Mouse (Mus musculus) thymus, adult 2 months (tissue): Measurements from ENCODE around the gene Adam1a. TPM values are rescaled to one million over a fixed set of nuclear protein-coding genes. Genes with fewer than 3 reads are reported as not detected.

ENCODE experiments used
- DNase-seq: peaks from one replicate; pipeline ENCODE4 v3.0.0; 2021
- H3K27ac ChIP-seq: fragments of 200-500 bp; 2 replicates; pipeline ENCODE4 v1.5.1; 2012; ENCODE audit warnings: low read length, control low read depth; ENCODE audit not compliant: control insufficient read depth, insufficient read depth
- H3K27me3 ChIP-seq: fragments of 200-500 bp; 2 replicates; pipeline ENCODE4 v1.6.1; 2012; ENCODE audit warnings: mild to moderate bottlenecking, low read length, moderate library complexity, mixed read lengths; ENCODE audit not compliant: control insufficient read depth, insufficient read depth
- H3K36me3 ChIP-seq: fragments of 200-500 bp; 2 replicates; pipeline ENCODE4 v1.6.1; 2012; ENCODE audit warnings: mild to moderate bottlenecking, low read length, moderate library complexity; ENCODE audit not compliant: control insufficient read depth, insufficient read depth
- H3K4me1 ChIP-seq: fragments of 200-500 bp; replicated peaks from 2 replicates; pipeline ENCODE4 v1.6.1; 2012; ENCODE audit warnings: low read length; ENCODE audit not compliant: control insufficient read depth, insufficient read depth
- H3K4me3 ChIP-seq: fragments of 200-500 bp; 2 replicates; pipeline ENCODE4 v1.5.1; 2012; ENCODE audit warnings: mild to moderate bottlenecking, low read length, control low read depth, moderate library complexity; ENCODE audit not compliant: control insufficient read depth, insufficient read depth
- CTCF ChIP-seq: fragments of 200-500 bp; IDR thresholded peaks from 2 replicates; pipeline ENCODE4 v1.5.1; 2012; ENCODE audit warnings: mild to moderate bottlenecking, control low read depth, low read length, moderate library complexity, borderline replicate concordance; ENCODE audit not compliant: control insufficient read depth, poor library complexity, insufficient read depth; ENCODE audit errors: extremely low read depth
- POLR2A ChIP-seq: fragments of 200-500 bp; IDR thresholded peaks from 2 replicates; pipeline ENCODE4 v1.6.1; 2012; ENCODE audit warnings: mild to moderate bottlenecking, low read length, control low read depth, moderate library complexity; ENCODE audit not compliant: control insufficient read depth, poor library complexity, insufficient read depth; ENCODE audit errors: extremely low read depth
- WGBS: fragments of 180-500 bp; shearing (Covaris S2); methylation state at CpG from one replicate; pipeline ENCODE4 v1.1.7; 2018; 5-methylcytosine and 5-hydroxymethylcytosine counted together
- polyA plus RNA-seq: library from polyadenylated mRNA; depleted of rRNA; stranded (reverse); fragments of >200 nt; gene quantifications from 2 replicates; pipeline ENCODE4 v1.2.3, GENCODE M21; 2012

Adam1a gene
- polyA plus RNA-seq, 1 experiment: 6.8 TPM

DNA sequence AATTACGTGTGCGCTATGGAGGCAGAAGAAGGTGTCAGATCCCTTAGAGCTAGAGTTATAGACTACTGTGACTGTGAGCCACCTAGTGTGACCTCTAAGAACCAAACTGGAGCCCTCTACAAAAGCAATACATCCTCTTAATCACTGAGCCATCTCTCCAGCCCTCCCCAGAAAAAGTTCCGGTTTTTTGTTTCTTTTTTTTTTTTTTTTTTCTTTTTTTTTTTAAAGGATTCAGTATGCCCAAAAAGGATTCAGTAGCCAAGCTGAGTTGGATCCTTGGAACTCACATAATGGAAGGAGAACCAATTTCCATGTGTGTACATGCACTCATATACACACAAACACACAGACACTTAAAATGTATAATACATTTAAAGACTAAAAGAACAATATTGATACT, 1.9 kb downstream of the Adam1a start:
- H3K36me3 ChIP-seq: no peaks in the 10 kb centered on the region
- H3K4me3 ChIP-seq: no peak overlapping the region
- no peak for TF ChIP-seq POLR2A
- TF ChIP-seq CTCF: no peak
- WGBS: 80% methylated on average over 3 of the region's 3 CpGs
- no peak for DNase-seq
- peaks cover 10% of the 10 kb centered on the region for H3K4me1 ChIP-seq
- H3K27me3 ChIP-seq: no peaks in the 10 kb centered on the region
- H3K27ac ChIP-seq: no peak overlapping the region

DNA sequence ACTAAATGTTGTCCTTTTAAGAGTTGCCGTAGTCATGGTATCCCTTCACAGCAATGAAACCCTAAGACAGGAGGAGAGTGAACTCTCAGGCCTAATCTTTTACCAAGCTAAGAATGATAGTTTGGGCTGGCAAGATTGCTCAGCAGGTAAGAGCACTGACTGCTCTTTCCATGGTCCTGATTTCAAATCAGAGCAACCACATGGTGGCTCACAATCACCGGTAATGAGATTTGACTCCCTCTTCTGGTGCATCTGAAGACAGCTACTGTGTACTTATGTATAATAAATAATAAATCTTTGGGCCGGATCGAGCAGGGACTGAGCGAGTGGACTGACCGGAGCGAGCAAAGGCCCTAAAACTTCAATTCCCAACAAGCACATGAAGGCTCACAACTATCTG, 4.0 kb downstream of the Adam1a start:
- TF ChIP-seq CTCF: no peak
- TF ChIP-seq POLR2A: no peak
- WGBS: 81% methylated on average over 7 of the region's 7 CpGs
- Histone ChIP-seq H3K4me3 (no peak overlapping the region), H3K27ac (no peak overlapping the region), H3K27me3 (no peaks in the 10 kb centered on the region), H3K36me3 (peaks cover 16% of the 10 kb centered on the region), H3K4me1 (peaks cover 10% of the 10 kb centered on the region)
- DNase-seq: no peak

DNA sequence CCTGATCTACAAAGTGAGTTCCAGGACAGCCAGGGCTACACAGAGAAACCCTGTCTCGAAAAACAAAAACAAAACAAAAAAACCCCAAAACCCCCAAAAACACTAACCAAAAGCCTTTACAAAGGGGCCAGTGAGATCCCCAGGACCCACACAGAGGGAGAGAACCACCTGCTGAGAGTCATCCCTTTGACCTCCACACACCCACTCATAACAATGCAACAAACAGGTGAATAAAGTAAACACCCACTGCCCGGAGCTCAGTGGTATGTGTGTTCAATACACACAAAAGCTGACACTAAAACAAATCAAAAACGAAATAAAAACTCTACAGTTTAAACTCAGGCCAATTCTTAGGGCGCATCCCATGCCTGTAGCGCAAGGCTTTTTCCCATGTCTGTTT, 5.2 kb downstream of the Adam1a start:
- no peaks in the 10 kb centered on the region for H3K27me3 ChIP-seq
- H3K4me3 ChIP-seq: no peak overlapping the region
- TF ChIP-seq POLR2A (no peak), CTCF (no peak)
- H3K4me1 ChIP-seq: peaks cover 10% of the 10 kb centered on the region
- H3K36me3 ChIP-seq: peaks cover 25% of the 10 kb centered on the region
- WGBS: 94% methylated on average over 5 of the region's 5 CpGs
- H3K27ac ChIP-seq: no peak overlapping the region
- DNase-seq: no peak

DNA sequence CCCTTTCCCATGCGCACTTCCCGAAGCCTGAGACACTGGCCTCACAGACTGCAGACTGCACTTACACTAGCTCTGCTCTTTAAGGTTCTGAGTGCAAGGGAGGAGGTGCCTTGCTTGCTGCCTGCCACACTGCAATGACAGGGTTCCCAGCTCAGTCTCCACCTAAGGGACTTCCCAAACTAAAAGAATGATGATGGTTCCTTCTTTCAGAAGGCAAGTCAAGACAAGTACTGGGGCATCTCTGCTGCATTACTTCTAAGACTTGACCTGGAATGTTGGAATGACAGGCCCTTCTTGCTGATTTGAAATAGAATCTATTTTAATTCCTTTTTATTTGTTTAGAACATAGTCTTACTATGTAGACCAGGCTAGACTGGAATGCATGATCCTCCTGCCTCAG, 7.7 kb downstream of the Adam1a start:
- DNase-seq: no peak
- no peak for TF ChIP-seq POLR2A
- TF ChIP-seq CTCF: no peak
- H3K36me3 ChIP-seq: peaks cover 42% of the 10 kb centered on the region
- H3K27me3 ChIP-seq: no peaks in the 10 kb centered on the region
- H3K4me1 ChIP-seq: 0 out of 2 replicates have a peak, but pooled peaks cover 2% of the 10 kb centered on the region
- 98% methylated on average over 2 of the region's 2 CpGs for WGBS
- H3K4me3 ChIP-seq: no peak overlapping the region
- no peak overlapping the region for H3K27ac ChIP-seq

DNA sequence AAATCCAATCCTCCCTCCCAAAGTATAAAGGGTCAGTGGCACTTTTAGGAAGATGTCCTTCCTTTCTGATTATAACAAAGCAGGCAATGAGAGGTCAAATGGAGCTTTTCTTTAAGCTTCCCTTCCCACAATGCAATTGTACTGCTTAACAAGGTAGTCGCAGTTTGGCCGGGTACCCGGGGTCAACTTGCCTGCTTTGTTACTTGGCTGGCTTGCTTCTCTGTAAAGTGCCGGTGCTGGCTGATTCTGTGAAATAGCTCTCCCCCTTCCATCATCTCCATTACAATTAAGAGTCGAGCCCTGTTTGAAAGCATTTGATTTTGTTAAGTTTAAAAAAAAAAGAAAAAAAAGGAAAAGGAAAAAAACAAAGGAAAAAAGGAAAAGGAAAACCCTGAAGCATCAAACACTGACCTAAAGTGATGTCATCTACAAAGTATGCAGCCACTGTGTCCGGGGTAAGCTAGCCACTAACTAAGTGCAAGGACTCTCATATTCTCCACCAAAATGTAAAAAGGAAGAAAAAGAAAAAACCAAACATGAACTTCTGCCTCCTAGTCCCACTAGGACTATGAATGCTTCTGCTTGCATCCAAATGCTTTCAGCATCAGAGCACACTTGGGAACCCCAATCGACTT, 8.2 kb downstream of the Adam1a start:
- TF ChIP-seq CTCF (no peak), POLR2A (no peak)
- Histone ChIP-seq H3K27ac (no peak overlapping the region), H3K4me1 (no peaks in the 10 kb centered on the region), H3K4me3 (no peak overlapping the region), H3K27me3 (no peaks in the 10 kb centered on the region), H3K36me3 (peaks cover 42% of the 10 kb centered on the region)
- DNase-seq: no peak
- 88% methylated on average over 7 of the region's 7 CpGs for WGBS

DNA sequence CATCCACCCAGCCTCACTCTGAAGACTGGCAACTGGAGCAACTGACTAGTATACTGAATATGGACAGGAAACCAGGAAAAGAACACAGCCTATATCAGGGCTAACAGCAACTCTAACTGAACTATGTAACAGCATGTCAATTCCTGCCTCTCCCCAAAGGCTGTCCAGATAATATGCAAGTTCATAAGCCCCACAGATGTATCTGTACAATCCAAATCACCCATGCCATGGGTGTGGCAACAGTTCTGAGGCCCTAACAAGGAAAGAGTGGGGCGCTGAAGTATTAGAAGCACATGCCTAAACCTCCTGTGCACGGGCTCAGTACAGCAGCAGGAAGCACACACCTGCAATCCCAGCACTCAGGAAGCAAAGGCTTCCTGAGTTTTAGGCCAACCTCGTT, 10.2 kb downstream of the Adam1a start:
- TF ChIP-seq POLR2A: no peak
- no peak for TF ChIP-seq CTCF
- WGBS: 71% methylated on average over 3 of the region's 3 CpGs
- no peaks in the 10 kb centered on the region for H3K4me1 ChIP-seq
- no peak for DNase-seq
- no peak overlapping the region for H3K27ac ChIP-seq
- no peak overlapping the region for H3K4me3 ChIP-seq
- H3K36me3 ChIP-seq: peaks cover 53% of the 10 kb centered on the region
- H3K27me3 ChIP-seq: no peaks in the 10 kb centered on the region

DNA sequence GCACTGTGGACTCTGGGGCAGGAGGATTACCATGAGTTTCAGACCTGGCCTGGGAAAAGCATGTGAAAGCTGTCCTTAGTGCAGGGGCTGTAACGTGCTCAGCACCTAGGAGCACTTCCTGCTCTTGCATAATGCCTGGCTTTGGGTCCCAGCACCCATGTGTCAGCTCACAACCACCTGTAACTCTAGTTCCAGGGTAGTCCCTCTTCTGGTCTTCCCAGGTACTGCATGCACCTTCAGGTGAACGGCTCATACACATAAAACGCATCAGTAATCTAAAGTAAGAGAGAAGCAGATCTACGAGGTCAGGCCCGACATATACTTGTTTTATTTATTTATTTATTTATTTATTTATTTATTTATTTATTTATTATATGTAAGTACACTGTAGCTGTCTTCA, 10.8 kb downstream of the Adam1a start:
- 97% methylated on average over 5 of the region's 5 CpGs for WGBS
- DNase-seq: peak; percentile 28
- peaks cover 59% of the 10 kb centered on the region for H3K36me3 ChIP-seq
- no peaks in the 10 kb centered on the region for H3K27me3 ChIP-seq
- 0 out of 2 replicates have a peak, but pooled peaks have one; percentile 23 for TF ChIP-seq CTCF
- no peak for TF ChIP-seq POLR2A
- H3K4me1 ChIP-seq: no peaks in the 10 kb centered on the region
- no peak overlapping the region for H3K27ac ChIP-seq
- H3K4me3 ChIP-seq: no peak overlapping the region
